Comparison of ENCODE assay signal across 23 mouse cellular contexts in the genomic region with DNA sequence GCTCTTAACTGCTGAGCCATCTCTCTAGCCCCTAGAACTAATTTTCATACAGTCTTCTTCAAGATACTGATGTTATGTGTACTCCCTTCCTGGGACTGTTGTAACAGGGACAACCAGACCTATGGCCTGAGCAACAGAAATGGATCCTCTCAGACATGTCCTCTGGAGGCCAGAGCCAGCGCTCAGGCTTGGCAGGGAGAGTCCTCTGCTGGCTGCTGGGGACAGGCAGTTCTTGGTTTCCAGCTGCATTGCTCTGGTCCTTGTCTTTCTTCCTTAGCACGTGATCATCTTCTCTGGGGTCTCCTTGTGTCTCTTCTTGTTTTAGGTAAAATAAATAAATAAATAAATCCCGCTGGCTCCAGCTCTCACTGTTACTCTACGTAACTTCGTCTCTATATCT.
DNase-seq lines count a peak whose midpoint lies in the region; ATAC-seq and TF ChIP-seq lines count a peak whose summit lies in the region.
"Had no signal": no experiment of that assay in that cellular context is flagged by ENCODE, and none has a peak within 500 bp of the region (broad histone marks: within the 10 kb centered on the region; RNA-seq: fewer than 3 reads in every experiment).

No protein-coding gene starts in this region.

- no peak for TF ChIP-seq POLR2A in myocyte (IDR thresholded peaks at IDR 0.05; ENCODE audit: insufficient read length, low read depth)

- no peaks in the 10 kb centered on the region for H3K36me3 ChIP-seq in intestine, postnatal 0 days (ENCODE audit: control insufficient read depth, insufficient read depth)
- no peaks in the 10 kb centered on the region for H3K36me3 ChIP-seq in intestine, embryonic 15.5 days
- no peaks in the 10 kb centered on the region for H3K36me3 ChIP-seq in myocyte (ENCODE audit: control insufficient read depth, insufficient read depth)
- H3K36me3 ChIP-seq: embryonic facial prominence, embryonic 10.5 days; embryonic facial prominence, embryonic 12.5 days; forebrain, embryonic 15.5 days had no signal

- H3K9ac ChIP-seq in intestine, postnatal 0 days (ENCODE audit: low read depth, low read length), result no peak overlapping the region
- no peak overlapping the region for H3K9ac ChIP-seq in intestine, embryonic 15.5 days
- H3K9ac ChIP-seq: embryonic facial prominence, embryonic 12.5 days; forebrain, embryonic 13.5 days; forebrain, embryonic 15.5 days had no signal

- intact Hi-C loops in gastrocnemius, adult 2 months (cut with DNase I), result no loop called here

- H3K4me1 ChIP-seq in intestine, postnatal 0 days (replicated peaks; ENCODE audit: control insufficient read depth, insufficient read depth, low read length), result 0 out of 2 replicates have a peak, but pooled peaks cover 9% of the 10 kb centered on the region
- peaks cover 22% of the 10 kb centered on the region for H3K4me1 ChIP-seq in intestine, embryonic 15.5 days (replicated peaks)

- H3K4me3 ChIP-seq in gastrocnemius, adult 2 months, result no peak overlapping the region
- no peak overlapping the region for H3K4me3 ChIP-seq in intestine, postnatal 0 days (ENCODE audit: low read depth, low read length)
- no peak overlapping the region for H3K4me3 ChIP-seq in intestine, embryonic 15.5 days (replicated peaks)
- no peak overlapping the region for H3K4me3 ChIP-seq in myocyte
- H3K4me3 ChIP-seq: embryonic facial prominence, embryonic 10.5 days; embryonic facial prominence, embryonic 12.5 days; forebrain, embryonic 13.5 days; forebrain, embryonic 15.5 days had no signal

- no peak for ATAC-seq in intestine, postnatal 0 days
- no peak for ATAC-seq in intestine, embryonic 15.5 days
- ATAC-seq: activated CD4-positive, CD25-positive, alpha-beta regulatory T cell, adult 4 months; CD4-positive, CD25-positive, alpha-beta regulatory T cell, adult 4 months; forebrain, embryonic 13.5 days; forebrain, embryonic 15.5 days; Patski had no signal

- WGBS in intestine, postnatal 0 days, result 90% methylated on average over 5 of the region's 5 CpGs
- WGBS in intestine, embryonic 15.5 days, result 92% methylated on average over 5 of the region's 5 CpGs

- H3K27ac ChIP-seq in gastrocnemius, adult 2 months, result no peak overlapping the region
- no peak overlapping the region for H3K27ac ChIP-seq in intestine, postnatal 0 days (ENCODE audit: low read depth, low read length)
- no peak overlapping the region for H3K27ac ChIP-seq in intestine, embryonic 15.5 days
- H3K27ac ChIP-seq: embryonic facial prominence, embryonic 10.5 days; embryonic facial prominence, embryonic 12.5 days; forebrain, embryonic 13.5 days; forebrain, embryonic 15.5 days had no signal

- no peaks in the 10 kb centered on the region for H3K27me3 ChIP-seq in intestine, postnatal 0 days (replicated peaks; ENCODE audit: control insufficient read depth, insufficient read depth, low read length)
- no peaks in the 10 kb centered on the region for H3K27me3 ChIP-seq in intestine, embryonic 15.5 days (replicated peaks)
- H3K27me3 ChIP-seq in myocyte (ENCODE audit: control insufficient read depth, insufficient read depth, insufficient read length), result no peaks in the 10 kb centered on the region
- H3K27me3 ChIP-seq: CH12.LX; embryonic facial prominence, embryonic 12.5 days; forebrain, embryonic 13.5 days; forebrain, embryonic 15.5 days; Patski had no signal

- peaks cover 84% of the 10 kb centered on the region for H3K79me2 ChIP-seq in myocyte (ENCODE audit: control insufficient read depth, insufficient read depth)

- peak; percentile 4 for DNase-seq in adrenal gland, postnatal 14 days
- no peak for DNase-seq in adrenal gland, adult 2 months
- DNase-seq in gastrocnemius, adult 2 months, result peak; percentile 61
- DNase-seq in gastrocnemius, adult 8-10 months (ENCODE audit: low spot score in 2 of 2), result no peak
- DNase-seq: adrenal gland, postnatal 10 days; adrenal gland, postnatal 36 days; B cell, adult 2 months; cerebellum, adult 11-12 months; cerebellum, adult 2 months; cerebellum, adult 9-10 months; cerebellum, postnatal 10 days had no signal

- peak; percentile 25; the same call in 1 of the 2 replicates for TF ChIP-seq CTCF in gastrocnemius, adult 2 months (IDR thresholded peaks at IDR 0.05)
- peak; percentile 10; the same call in 1 of the 2 replicates for TF ChIP-seq CTCF in intestine, postnatal 0 days (IDR thresholded peaks at IDR 0.05; ENCODE audit: low read depth)

- no peak overlapping the region for H3ac ChIP-seq in myocyte (ENCODE audit: control insufficient read depth, insufficient read length)

- H3K9me3 ChIP-seq in intestine, postnatal 0 days (ENCODE audit: control insufficient read depth), result no peaks in the 10 kb centered on the region
- H3K9me3 ChIP-seq in intestine, embryonic 15.5 days, result no peaks in the 10 kb centered on the region
- H3K9me3 ChIP-seq: embryonic facial prominence, embryonic 10.5 days; embryonic facial prominence, embryonic 12.5 days; forebrain, embryonic 13.5 days; forebrain, embryonic 15.5 days; G1E had no signal

- H3K4me2 ChIP-seq in intestine, postnatal 0 days (replicated peaks; ENCODE audit: low read depth), result no peak overlapping the region
- no peak overlapping the region for H3K4me2 ChIP-seq in intestine, embryonic 15.5 days (replicated peaks)
- H3K4me2 ChIP-seq in myocyte (ENCODE audit: low read depth), result no peak overlapping the region
- H3K4me2 ChIP-seq: embryonic facial prominence, embryonic 12.5 days; forebrain, embryonic 13.5 days; forebrain, embryonic 15.5 days had no signal

TF ChIP-seq in myocyte, 11 proteins besides CTCF, POLR2A, EP300 and RAD21:
- TF ChIP-seq POLR2AphosphoS2 (IDR thresholded peaks at IDR 0.05; ENCODE audit: insufficient read length, low read depth) (peak; percentile 31), MYOG (IDR thresholded peaks at IDR 0.05; ENCODE audit: control insufficient read depth in 1 of 3, insufficient read depth in 1 of 3, insufficient read length in 2 of 3, low read depth in 2 of 3) (no peak), USF1 (IDR thresholded peaks at IDR 0.05; ENCODE audit: low read depth) (no peak), TCF12 (IDR thresholded peaks at IDR 0.05; ENCODE audit: insufficient read depth, poor library complexity, severe bottlenecking) (no peak), SRF (IDR thresholded peaks at IDR 0.05; ENCODE audit: control insufficient read depth, insufficient read length, low read depth) (no peak), REST (IDR thresholded peaks at IDR 0.05; ENCODE audit: insufficient read depth, insufficient read length) (no peak)

Comparison
In these comparisons a context has a peak if more than half of its experiments do, and no peak if none do; other contexts are left out.
1. DNase-seq: peak in adrenal gland, postnatal 14 days (single experiment) and gastrocnemius, adult 2 months (single experiment); none in adrenal gland, adult 2 months (single experiment) and gastrocnemius, adult 8-10 months (0 of 2).